Mouse (Mus musculus) kidney, postnatal 0 days (tissue): ENCODE measurements at regions not wholly inside any gene's neighbourhood (a gene's known extent, or its start where the extent isn't known, plus 50 kb on each side); places are given as distances from the start of the nearest gene placed in this dataset.

Experiments used
- ATAC-seq: fragments of 200-750 bp; cut with Nextera tagmentation; replicated peaks from 2 replicates; pipeline ENCODE4 v1.8.0; 2017; ENCODE audit warnings: low read depth, moderate number of reproducible peaks, moderate TSS enrichment, moderate library complexity; ENCODE audit not compliant: low FRiP score
- DNase-seq: peaks from one replicate; pipeline ENCODE4 v3.0.0-alpha.2; 2016; ENCODE audit warnings: low spot score
- H3K27ac ChIP-seq: fragments of 300-500 bp; sonication (generic); 2 replicates; pipeline ENCODE4 v1.5.1; 2014; ENCODE audit warnings: mild to moderate bottlenecking
- H3K27me3 ChIP-seq: fragments of 300-500 bp; sonication (generic); 2 replicates; pipeline ENCODE4 v1.6.1; 2014; ENCODE audit warnings: low read length, mixed read lengths; ENCODE audit not compliant: insufficient read depth
- H3K36me3 ChIP-seq: fragments of 300-500 bp; sonication (generic); 2 replicates; pipeline ENCODE4 v1.6.1; 2014; ENCODE audit warnings: low read length, mixed read lengths; ENCODE audit not compliant: insufficient read depth
- H3K4me1 ChIP-seq: fragments of 300-500 bp; sonication (generic); replicated peaks from 2 replicates; pipeline ENCODE4 v1.6.1; 2014; ENCODE audit warnings: antibody characterized with exemption, low read length, mixed read lengths; ENCODE audit not compliant: insufficient read depth
- H3K4me2 ChIP-seq: fragments of 300-500 bp; sonication (generic); 2 replicates; pipeline ENCODE4 v1.6.1; 2014; ENCODE audit warnings: mild to moderate bottlenecking, low read length, moderate library complexity, mixed read lengths
- H3K4me3 ChIP-seq: fragments of 300-500 bp; sonication (generic); replicated peaks from 2 replicates; pipeline ENCODE4 v1.5.1; 2014; ENCODE audit warnings: low read depth, low read length
- H3K9ac ChIP-seq: fragments of 300-500 bp; sonication (generic); 2 replicates; pipeline ENCODE4 v1.6.1; 2014; ENCODE audit warnings: low read depth, low read length
- H3K9me3 ChIP-seq: fragments of 300-500 bp; sonication (generic); replicated peaks from 2 replicates; pipeline ENCODE4 v1.6.1; 2016; ENCODE audit warnings: low read length, inconsistent platforms, mixed read lengths
- CTCF ChIP-seq: IDR thresholded peaks from 2 replicates; pipeline ENCODE4 v1.5.1; 2016; ENCODE audit warnings: antibody characterized with exemption, low read depth, mild to moderate bottlenecking, moderate library complexity
- WGBS: fragments of 180-500 bp; shearing (Covaris S2); extraction: QIAGEN DNeasy Blood & Tissue Kit; methylation state at CpG from one replicate; pipeline ENCODE4 v1.1.7; 2014; 5-methylcytosine and 5-hydroxymethylcytosine counted together

- DNase-seq (peak; percentile 91), ATAC-seq (peak; percentile 80)
- H3K4me3 ChIP-seq, result peak overlapping the region; percentile 23; the same call in 1 of the 2 replicates
- H3K9me3 ChIP-seq, result no peaks in the 10 kb centered on the region
- H3K4me1 ChIP-seq, result no peaks in the 10 kb centered on the region
- peak; percentile 95 for TF ChIP-seq CTCF
- H3K36me3 ChIP-seq, result no peaks in the 10 kb centered on the region
- no peaks in the 10 kb centered on the region for H3K27me3 ChIP-seq
- peak overlapping the region; percentile 64 for H3K4me2 ChIP-seq
- H3K9ac ChIP-seq, result 0 out of 2 replicates have a peak overlapping the region, but pooled peaks have one; percentile 40
- no peak overlapping the region for H3K27ac ChIP-seq
- WGBS, result 7% methylated on average over 21 of the region's 21 CpGs
Measured at GRCm38 (mm10) chr4:9135481-9136187, 896.8 kb upstream of the Car8 start.

- 91% methylated on average over 2 of the region's 2 CpGs for WGBS
- ATAC-seq, result no peak
Measured at GRCm38 (mm10) chr4:9133695-9134094, 894.9 kb upstream of the Car8 start.

GRCm38 (mm10) chr4:9132982-9133625, 894.3 kb upstream of the Car8 start:
- no peaks in the 10 kb centered on the region for H3K9me3 ChIP-seq
- no peak overlapping the region for H3K9ac ChIP-seq
- TF ChIP-seq CTCF, result no peak
- no peak for DNase-seq
- no peak overlapping the region for H3K4me3 ChIP-seq
- H3K27ac ChIP-seq, result no peak overlapping the region
- H3K4me1 ChIP-seq, result no peaks in the 10 kb centered on the region
- no peak for ATAC-seq
- H3K4me2 ChIP-seq, result no peak overlapping the region
- 57% methylated on average over 12 of the region's 12 CpGs for WGBS
- no peaks in the 10 kb centered on the region for H3K27me3 ChIP-seq
- no peaks in the 10 kb centered on the region for H3K36me3 ChIP-seq

More at GRCm38 (mm10) chr4:9133695-9134094, 894.9 kb upstream of the Car8 start:
- H3K27ac ChIP-seq, result no peak overlapping the region
- TF ChIP-seq CTCF, result no peak
- H3K9ac ChIP-seq, result no peak overlapping the region
- H3K9me3 ChIP-seq, result no peaks in the 10 kb centered on the region
- no peak overlapping the region for H3K4me2 ChIP-seq
- H3K4me1 ChIP-seq, result no peaks in the 10 kb centered on the region
- no peak overlapping the region for H3K4me3 ChIP-seq
- no peak for DNase-seq
- no peaks in the 10 kb centered on the region for H3K36me3 ChIP-seq
- no peaks in the 10 kb centered on the region for H3K27me3 ChIP-seq

- 86% methylated on average over 6 of the region's 6 CpGs for WGBS
Measured at GRCm38 (mm10) chr4:9132356-9132755, 893.5 kb upstream of the Car8 start.

GRCm38 (mm10) chr4:9131610-9132009, 892.8 kb upstream of the Car8 start:
- WGBS, result 70% methylated on average over 9 of the region's 9 CpGs
- no peaks in the 10 kb centered on the region for H3K36me3 ChIP-seq
- ATAC-seq, result no peak

More at GRCm38 (mm10) chr4:9132356-9132755, 893.5 kb upstream of the Car8 start:
- Histone ChIP-seq H3K4me1 (no peaks in the 10 kb centered on the region), H3K27me3 (no peaks in the 10 kb centered on the region), H3K36me3 (no peaks in the 10 kb centered on the region), H3K4me3 (no peak overlapping the region), H3K4me2 (no peak overlapping the region), H3K9ac (no peak overlapping the region), H3K27ac (no peak overlapping the region), H3K9me3 (no peaks in the 10 kb centered on the region)
- no peak for TF ChIP-seq CTCF
- no peak for ATAC-seq
- no peak for DNase-seq

GRCm38 (mm10) chr4:9125236-9125963, 886.6 kb upstream of the Car8 start:
- H3K9me3 ChIP-seq, result no peaks in the 10 kb centered on the region
- H3K36me3 ChIP-seq, result no peaks in the 10 kb centered on the region
- H3K27me3 ChIP-seq, result no peaks in the 10 kb centered on the region
- H3K9ac ChIP-seq, result no peak overlapping the region
- 59% methylated on average over 11 of the region's 11 CpGs for WGBS
- TF ChIP-seq CTCF, result peak; percentile 60
- no peak overlapping the region for H3K4me3 ChIP-seq
- H3K27ac ChIP-seq, result no peak overlapping the region
- no peak for ATAC-seq
- DNase-seq, result peak; percentile 33
- no peak overlapping the region for H3K4me2 ChIP-seq
- no peaks in the 10 kb centered on the region for H3K4me1 ChIP-seq

More at GRCm38 (mm10) chr4:9131610-9132009, 892.8 kb upstream of the Car8 start:
- no peaks in the 10 kb centered on the region for H3K9me3 ChIP-seq
- no peaks in the 10 kb centered on the region for H3K27me3 ChIP-seq
- no peak overlapping the region for H3K4me2 ChIP-seq
- H3K4me3 ChIP-seq, result no peak overlapping the region
- DNase-seq, result no peak
- H3K27ac ChIP-seq, result no peak overlapping the region
- H3K4me1 ChIP-seq, result no peaks in the 10 kb centered on the region
- no peak for TF ChIP-seq CTCF
- H3K9ac ChIP-seq, result no peak overlapping the region
